Mouse (Mus musculus) lung, postnatal 36 days (tissue): ENCODE results near the gene Oxa1l.
"Not testable (repeated sequence)": the region's sequence is repeated elsewhere in the genome, so short reads cannot be mapped to it uniquely, and the experiment has no call there.

Experiments
- DNase-seq: peaks from one replicate; pipeline ENCODE4 v3.0.0; 2022; ENCODE audit warnings: mixed read lengths

The Oxa1l gene

GRCm38 (mm10) chr14:54360577-54361340, at the start of gene Oxa1l:
Gene Oxa1l (plus strand): TSS chr14:54360834.
- peak; percentile 96 for DNase-seq

GRCm38 (mm10) chr14:54311763-54312162, 48.9 kb upstream of the Oxa1l start:
- DNase-seq: no peak

- no peak for DNase-seq
Measured at GRCm38 (mm10) chr14:54321556-54322376, 38.9 kb upstream of the Oxa1l start.

GRCm38 (mm10) chr14:54324486-54324885, 36.1 kb upstream of the Oxa1l start:
- no peak for DNase-seq

GRCm38 (mm10) chr14:54328548-54328947, 32.1 kb upstream of the Oxa1l start:
- DNase-seq: peak; percentile 16

GRCm38 (mm10) chr14:54329201-54329600, 31.4 kb upstream of the Oxa1l start:
- DNase-seq: no peak

GRCm38 (mm10) chr14:54331178-54331577, 29.5 kb upstream of the Oxa1l start:
- no peak for DNase-seq

- DNase-seq: no peak
Measured at GRCm38 (mm10) chr14:54332176-54333074, 28.2 kb upstream of the Oxa1l start.

- no peak for DNase-seq
Measured at GRCm38 (mm10) chr14:54333452-54334189, 27.0 kb upstream of the Oxa1l start.

GRCm38 (mm10) chr14:54340836-54341235, 19.8 kb upstream of the Oxa1l start:
- DNase-seq: no peak

GRCm38 (mm10) chr14:54341807-54342206, 18.8 kb upstream of the Oxa1l start:
- not testable (repeated sequence) for DNase-seq

GRCm38 (mm10) chr14:54350773-54351541, 9.7 kb upstream of the Oxa1l start:
- DNase-seq: peak; percentile 6

- DNase-seq: no peak
Measured at GRCm38 (mm10) chr14:54352314-54352713, 8.3 kb upstream of the Oxa1l start.

- DNase-seq: no peak
Measured at GRCm38 (mm10) chr14:54354406-54354805, 6.2 kb upstream of the Oxa1l start.

GRCm38 (mm10) chr14:54363156-54363555, 2.5 kb downstream of the Oxa1l start:
- no peak for DNase-seq

- no peak for DNase-seq
Measured at GRCm38 (mm10) chr14:54365026-54365645, 4.5 kb downstream of the Oxa1l start.

- DNase-seq: no peak
Measured at GRCm38 (mm10) chr14:54366581-54366980, 5.9 kb downstream of the Oxa1l start.

- no peak for DNase-seq
Measured at GRCm38 (mm10) chr14:54367429-54368060, 6.9 kb downstream of the Oxa1l start.

GRCm38 (mm10) chr14:54369372-54369771, 8.7 kb downstream of the Oxa1l start:
- no peak for DNase-seq

- DNase-seq: no peak
Measured at GRCm38 (mm10) chr14:54370595-54370994, 10.0 kb downstream of the Oxa1l start.
